Mouse (Mus musculus) gastrocnemius, adult 18-20 months (tissue): ENCODE measurements at regions not wholly inside any gene's neighbourhood (a gene's known extent, or its start where the extent isn't known, plus 50 kb on each side); places are given as distances from the start of the nearest gene placed in this dataset.

Source experiments
- DNase-seq: peaks from one replicate; pipeline ENCODE4 v3.0.0; 2021; ENCODE audit warnings: low spot score

DNA sequence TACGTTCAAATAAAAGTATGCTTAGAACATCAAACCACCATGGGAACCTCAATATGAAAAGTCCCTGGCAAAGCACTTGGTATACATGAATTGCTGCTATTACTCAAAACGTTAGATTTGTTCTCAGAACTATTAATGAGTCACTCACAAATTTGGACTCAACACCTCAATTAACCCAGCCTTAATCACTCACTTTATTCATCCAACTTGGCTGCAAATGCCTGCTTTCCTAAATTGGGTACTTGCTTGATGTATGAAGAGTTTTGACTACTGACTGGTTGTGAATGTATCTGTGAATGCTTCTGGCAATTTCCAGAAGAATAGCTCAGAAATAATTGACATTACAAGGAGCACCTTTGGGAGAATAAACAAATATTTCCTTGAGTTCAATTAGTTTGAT lies 308.6 kb downstream of the Arl4a start:
- DNase-seq, result no peak

DNA sequence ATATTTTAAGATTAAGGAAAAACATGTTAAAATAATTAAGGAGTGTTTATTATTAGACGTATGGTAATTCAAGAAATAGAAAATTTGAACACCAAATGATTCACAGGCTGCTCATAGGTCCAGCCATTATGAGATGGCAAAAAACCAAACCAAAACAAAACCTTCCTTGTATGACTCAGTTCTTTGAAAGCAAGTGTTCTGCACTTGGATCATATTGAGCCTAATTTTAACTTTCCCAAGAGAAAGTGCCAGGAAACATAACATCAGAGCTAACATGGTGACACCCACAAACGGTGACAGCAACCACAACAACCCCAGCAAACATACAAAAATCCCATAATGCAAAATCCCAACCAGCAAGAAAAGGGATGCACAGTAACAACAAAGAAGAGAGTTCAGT lies 313.7 kb downstream of the Arl4a start:
- no peak for DNase-seq

DNA sequence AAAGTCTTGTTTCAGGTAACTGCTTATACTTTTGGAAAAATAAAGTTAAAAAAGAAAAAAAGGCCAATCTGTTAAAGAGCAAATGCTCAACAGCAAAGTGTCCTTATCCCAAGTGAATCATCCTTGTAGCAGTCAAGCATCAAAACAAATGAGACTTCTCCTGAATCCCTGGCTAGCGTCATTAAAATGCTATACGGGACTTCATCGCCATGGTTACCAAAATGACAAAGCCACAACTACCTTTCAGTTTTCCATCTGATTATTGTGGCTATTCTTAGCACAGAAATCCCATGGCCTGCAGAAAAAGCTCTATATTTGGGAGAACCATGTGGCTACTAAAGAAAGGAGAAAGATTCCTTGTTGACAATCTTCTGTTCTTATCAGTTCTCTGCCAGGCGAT lies 322.7 kb downstream of the Arl4a start:
- no peak for DNase-seq

DNA sequence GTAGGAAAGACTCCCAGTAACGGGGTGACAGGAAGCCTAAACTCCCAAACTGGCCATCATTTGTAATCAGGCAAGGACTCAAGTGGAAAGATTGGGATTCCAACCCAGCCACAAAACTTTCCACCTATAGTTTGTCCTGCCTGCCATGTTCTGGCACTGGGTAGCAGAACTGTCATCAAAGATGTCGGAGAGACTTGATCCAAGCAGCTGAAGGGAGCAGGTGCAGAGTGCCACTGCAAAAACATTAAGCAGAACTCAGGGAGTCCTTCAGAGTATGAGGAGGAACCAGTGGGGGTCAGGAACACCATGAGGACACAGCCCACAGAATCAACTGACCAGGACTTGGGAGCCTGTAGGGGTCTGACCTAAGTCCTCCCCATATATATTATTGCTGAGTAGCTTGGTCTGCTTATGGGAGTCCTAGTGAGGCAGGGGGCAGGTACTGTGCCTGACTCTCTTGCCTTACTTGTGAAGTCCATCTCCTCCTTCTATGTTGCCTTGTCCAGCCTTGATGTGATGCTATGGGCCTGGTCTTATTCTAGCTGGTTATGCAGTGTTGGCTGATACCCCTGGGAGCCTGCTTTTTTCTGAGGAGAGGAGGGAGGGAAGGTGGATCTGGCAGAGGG lies 323.5 kb downstream of the Arl4a start:
- no peak for DNase-seq

DNA sequence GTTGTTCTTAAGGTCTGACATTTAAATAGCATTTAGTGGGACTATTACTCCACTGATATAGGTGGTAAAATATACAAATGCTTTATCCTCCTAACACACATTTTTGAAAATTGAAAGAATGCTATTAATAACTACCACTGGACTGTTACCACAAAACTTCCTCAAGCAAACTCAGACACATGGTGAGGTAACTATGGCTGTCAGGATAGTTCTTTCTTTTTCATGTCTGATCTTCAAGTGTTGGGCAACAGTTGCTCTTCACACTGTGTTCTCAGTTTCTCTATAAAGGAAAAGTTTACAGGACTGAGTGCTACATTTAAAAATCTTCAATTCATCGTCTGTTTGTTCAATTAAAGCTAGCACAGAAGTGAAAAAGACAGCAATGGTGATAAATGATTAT lies 326.0 kb downstream of the Arl4a start:
- DNase-seq, result no peak

DNA sequence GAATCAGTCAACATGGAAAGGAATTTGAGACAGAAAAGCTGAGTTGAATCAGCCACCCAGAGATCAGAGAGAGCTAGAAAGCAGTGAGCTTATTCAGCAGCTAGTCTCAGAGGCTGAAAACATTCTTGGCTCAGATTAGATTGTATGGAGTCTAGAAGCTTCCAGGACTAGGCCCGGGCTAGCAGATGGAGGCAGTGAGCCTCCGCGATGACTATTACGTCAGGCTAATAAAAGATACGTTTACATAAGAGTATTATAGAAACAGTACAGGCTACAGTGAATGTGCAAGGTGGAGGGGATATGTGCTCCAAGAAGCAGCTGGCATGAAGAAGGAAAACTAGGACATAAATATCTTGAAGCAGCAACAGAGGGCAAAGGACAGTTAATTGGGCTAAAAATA lies 328.0 kb downstream of the Arl4a start:
- DNase-seq, result no peak

DNA sequence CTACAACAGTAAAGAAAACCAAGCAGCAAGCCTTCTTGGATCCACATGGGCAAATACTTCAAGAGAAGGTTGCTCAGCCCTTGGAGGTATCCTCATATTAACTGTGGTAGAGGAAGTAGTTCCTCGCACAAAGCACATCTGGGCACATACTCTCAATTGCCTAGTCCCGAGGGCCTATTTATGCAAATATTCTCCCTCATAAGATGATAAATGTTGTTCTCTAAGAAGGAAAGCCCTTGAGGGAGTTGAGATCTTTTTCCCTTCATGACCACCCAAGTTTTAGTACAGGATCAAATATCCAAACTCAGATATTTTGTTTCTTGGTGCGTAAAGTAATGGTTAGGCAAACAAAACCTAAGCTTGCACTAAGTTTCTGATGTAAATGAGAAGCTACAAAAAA lies 340.6 kb downstream of the Arl4a start:
- no peak for DNase-seq

DNA sequence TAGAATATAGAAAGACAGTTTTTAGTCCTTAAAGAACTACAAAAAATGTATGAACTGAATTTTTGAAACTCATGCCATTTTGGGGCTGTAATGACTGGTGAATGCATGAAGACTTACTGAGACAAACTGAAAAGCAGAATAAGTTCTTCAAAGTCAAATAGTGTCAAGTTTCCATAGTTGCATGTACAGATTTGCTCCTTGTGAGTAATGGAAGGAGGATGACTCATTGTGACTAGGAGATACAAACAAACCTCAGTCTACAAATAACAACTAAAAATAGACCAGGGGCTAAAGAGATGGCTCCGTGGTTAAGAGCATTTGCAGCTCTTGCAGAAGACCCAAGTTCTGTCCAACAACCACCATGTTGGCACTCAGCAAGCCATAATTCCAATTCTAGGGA lies 342.5 kb downstream of the Arl4a start:
- DNase-seq, result no peak

DNA sequence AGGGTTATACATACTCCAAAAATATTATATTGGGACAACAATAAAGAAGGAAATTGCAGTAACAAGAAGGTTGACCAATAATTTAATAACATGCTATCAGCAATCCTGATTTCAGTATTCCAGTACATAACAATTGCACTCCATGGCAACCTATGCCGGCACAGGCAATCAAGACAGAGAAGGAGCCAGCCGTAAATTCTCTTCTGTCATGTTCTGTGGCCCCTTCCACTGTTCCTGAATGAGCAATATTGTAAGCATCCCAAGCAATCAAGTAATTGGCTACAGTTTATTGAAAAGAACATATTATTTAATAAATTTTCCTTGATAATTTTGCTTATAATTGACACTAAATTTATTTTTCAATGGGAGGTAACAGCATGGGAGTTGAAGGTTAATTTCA lies 345.8 kb downstream of the Arl4a start:
- DNase-seq, result no peak

DNA sequence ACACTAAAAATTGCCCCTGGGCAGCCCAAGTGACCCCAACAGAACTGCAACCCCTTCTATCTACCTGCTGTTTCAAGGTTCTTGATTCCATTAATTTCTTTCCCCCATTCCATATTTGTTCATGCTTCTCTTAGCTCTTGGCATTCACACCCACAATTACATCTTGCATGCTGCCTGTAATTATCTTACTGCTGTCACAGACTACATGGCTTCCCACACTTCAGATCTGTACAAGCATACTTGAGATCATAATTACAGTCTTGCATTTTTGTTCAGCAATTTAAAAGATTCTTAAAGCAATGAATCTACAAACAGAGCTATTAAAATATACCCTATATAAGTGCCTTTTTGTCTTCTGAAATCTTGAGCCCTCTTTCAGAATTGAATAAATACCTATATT lies 352.4 kb downstream of the Arl4a start:
- no peak for DNase-seq

DNA sequence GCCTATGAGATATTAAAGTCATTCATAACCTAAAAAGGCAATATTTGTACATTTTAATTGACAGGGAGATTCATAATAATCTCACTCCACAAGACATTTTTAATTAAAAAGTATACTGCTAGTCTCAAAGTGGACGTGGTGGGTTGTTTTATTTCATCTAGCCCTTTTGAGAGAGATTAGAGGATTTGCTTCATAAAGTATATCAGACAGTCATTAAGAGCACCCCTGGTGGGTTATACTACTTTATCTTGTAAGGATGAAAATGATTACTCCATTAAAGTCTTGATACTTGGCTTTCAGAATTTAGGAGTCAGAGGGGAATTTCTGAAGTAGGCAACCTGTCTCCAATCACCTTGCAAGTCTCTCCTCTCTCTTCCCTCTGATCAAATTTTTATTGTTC lies 355.7 kb downstream of the Arl4a start:
- no peak for DNase-seq

DNA sequence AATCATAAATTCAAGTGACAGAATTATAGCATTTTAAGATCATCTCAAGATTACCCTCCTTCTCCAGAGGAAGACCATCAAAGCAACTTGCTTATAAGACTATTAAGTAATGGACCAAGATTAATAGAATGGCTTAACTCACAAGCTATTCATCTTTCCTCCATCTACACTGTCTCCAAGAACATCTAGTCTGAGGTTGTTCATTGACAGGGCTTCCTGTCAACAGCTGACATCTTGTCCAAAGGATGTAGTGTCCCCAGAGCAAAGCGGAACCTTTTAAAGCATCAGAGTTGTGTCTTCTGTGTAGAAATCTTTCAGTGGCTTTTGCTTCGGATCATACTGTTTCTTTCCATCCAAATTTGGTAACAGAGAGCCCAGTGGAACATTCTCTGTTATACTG lies 362.2 kb downstream of the Arl4a start:
- no peak for DNase-seq

DNA sequence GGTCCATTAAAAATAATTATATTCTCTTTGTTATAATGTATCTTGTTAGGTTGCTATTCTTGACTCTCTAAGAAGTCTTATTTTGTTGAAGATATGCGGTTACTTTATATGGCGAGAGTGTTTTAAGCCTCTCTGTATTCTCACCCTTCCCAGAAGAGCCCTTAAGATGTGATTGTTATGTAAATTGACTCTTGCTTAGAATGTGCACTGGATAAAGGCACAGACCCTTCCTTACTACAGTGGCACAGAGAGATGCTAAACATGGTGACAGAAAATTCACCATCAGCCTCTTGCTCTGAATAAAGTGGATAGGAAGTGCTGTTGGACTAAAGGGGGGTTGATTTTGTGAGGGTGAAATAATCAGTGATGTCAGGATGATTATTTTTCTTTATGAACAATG lies 370.1 kb downstream of the Arl4a start:
- DNase-seq, result no peak

DNA sequence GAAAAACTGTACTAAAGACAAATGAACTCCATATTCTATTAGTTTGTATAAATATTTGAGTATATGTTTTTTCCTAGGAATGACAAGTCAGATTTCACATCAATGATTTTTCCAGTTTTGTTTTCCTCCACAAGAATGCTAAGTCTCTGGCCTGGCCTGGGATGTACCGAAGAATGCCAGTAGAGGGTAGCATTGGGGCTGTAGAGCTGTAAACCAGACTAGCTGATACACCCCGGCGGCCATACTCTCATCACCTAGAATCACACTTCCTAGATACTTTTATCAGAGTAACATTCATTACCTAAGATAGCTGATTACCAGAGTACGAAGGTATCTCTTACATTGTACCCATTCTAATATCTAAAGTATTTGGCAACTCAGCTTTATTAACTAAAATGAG lies 372.4 kb downstream of the Arl4a start:
- DNase-seq, result peak; percentile 42

DNA sequence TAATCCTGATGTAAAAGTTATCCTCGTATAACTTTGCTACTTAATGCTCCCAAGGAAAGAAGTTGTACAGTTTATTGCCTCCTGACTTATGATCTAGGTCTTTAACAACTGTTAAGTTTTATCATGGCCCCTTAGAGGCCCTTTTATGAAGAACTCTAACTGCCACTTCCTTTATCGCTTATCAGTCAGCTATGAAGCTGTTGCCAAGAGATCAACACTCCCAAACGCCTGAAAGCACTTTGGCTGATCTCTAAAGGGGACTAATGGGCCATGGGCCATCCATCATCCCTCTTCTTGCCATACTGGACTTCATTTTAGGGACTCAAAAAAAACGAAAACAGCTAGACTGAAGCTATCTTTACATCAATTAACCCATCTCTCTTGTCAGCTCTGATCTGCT lies 377.4 kb downstream of the Arl4a start:
- DNase-seq, result no peak

DNA sequence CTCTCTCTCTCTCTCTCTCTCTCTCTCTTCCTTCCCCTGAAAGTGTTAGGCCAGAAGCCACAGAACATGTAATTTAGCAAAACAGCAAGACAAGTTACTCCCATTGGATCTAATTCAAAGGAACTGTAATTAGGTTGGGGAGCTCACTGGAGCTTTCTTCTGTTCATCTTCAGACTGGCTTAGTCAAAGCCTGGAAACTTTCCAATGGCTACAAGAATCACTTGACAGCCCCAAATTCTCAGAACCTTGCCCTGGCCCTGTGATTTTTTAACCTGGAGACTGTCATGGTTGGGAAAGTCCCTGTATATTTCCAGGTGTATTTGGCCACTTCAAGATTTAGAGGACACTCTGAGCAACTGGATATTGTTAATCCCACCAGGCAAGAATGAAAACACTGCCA lies 381.2 kb downstream of the Arl4a start:
- no peak for DNase-seq

DNA sequence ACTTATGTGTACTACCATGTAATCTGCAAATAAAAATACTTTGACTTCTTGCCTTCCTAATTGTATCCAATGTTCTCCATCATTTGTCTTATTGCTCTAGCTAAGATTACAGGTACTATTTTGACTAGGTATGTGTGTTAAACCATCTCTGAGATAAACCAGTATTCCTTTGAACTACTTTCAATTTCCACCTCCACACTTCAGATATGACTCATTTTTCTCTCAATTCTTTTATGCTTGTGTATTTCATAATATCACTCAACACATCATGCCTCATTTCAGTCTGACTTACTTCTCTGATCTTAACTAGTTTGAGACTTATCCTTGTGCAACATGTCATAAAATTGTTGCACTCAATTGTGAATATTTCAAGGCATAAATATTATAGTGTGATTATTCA lies 388.9 kb downstream of the Arl4a start:
- DNase-seq, result no peak

DNA sequence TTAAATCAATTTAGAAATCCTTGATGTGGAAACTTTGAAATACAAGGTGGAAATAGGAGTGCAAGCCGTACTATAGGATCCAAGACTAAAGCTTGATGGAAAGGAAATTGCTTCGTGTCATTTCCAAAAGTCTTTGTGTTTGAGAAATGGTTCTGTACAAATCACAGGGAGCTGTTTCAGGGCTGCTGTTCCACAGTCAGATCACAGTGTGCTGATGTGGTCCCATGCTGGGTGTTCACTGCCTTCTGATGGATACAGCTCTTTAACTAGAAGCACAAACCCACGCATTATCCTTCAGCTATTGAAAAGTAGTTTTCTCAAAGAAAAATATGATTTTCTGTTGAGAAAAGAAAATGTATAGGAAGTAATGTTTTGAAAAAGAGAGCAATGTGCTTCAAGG lies 391.3 kb downstream of the Arl4a start:
- no peak for DNase-seq

DNA sequence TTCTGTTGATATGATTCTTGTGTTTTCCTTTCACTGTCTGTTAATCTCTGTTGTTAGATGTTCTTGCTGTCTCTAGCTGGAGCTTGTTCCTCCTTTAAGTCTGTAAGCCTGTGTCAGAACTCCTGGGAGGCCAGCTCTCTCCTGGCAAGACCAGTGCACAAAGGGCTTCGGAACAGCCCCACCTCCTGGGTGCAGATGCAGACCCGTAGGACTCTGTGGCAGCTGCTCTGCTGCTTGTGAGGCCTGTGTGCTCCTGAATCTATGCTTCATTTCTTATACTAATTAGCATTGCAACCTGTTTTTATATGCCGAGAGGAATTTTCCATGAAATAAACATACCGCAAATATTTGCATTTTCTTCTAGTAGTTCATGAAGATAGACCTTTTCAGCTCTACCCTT lies 392.2 kb downstream of the Arl4a start:
- no peak for DNase-seq

DNA sequence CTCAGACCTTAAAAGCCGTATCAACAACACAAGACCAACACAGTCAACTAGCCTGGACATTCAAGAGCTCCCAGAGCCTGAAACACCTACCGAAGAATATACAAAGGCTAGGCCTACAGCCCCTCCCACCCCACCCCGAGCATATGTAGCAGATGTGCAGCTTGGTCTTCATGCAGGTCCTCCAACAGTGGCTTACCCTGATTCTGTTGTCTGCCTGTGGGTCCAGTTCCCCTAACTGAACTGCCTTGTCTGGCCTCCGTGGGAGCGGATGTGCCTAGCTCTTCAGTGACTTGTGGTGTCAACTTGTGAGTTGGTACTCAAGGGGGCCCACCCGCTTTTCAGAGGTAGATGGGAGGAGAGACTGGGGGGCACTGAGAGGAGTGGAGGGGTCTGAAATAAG lies 398.6 kb downstream of the Arl4a start:
- no peak for DNase-seq

DNA sequence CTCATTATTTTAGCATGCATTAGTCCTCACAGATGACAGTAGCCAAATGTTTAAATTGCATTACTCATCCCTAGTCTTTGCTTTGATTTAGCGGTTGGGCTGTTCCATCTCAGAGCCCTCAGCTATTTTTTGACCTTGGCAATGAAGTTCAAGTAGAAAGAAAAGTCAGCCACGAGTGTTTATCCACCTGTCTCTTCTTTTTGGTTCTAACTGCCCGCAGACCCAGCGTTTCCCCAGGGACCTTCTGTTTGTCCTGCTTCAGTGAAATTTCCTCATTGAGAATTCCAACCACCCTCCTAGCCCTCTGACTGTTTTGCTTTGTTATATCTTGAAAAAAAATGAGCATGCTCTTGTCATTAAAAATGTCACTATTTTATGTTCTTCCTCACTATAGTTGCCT lies 403.5 kb downstream of the Arl4a start:
- DNase-seq, result no peak

DNA sequence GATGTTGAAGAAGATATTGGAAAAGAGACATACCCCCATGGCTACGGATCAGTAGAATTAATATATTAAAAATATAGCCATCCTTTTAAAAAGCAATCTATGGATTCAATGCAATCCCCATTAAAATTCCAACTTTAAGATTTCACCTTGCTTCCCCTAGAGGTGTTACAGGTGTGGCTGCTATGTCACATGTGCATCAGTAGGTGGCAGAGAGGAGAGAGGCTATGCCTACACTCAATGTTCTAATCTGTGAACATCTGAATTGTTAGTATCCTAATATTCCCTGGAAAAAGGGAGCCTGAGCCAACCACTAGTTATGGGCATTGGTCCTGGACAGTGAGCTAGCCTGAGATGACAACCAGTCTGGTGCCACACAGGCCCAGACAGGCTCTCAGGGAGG lies 416.6 kb downstream of the Arl4a start:
- no peak for DNase-seq

DNA sequence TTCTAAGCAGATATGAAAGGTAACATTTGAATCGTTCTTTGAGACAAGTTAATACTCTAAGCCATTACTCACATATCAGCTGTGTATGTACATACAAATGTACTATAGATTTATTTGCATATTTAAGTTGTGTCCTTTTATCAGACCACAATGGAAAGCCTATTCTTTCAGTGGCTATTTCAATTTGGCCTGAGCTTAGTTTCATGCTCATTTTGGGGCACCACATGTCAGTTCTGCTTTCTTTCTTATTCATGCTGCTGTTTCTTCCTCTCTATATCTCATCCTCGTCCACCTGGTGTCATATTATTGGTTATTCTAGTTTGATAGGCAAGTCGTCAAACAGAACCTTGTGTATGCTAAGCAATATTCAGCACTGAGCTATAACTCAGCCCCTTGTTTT lies 432.5 kb downstream of the Arl4a start:
- DNase-seq, result no peak

DNA sequence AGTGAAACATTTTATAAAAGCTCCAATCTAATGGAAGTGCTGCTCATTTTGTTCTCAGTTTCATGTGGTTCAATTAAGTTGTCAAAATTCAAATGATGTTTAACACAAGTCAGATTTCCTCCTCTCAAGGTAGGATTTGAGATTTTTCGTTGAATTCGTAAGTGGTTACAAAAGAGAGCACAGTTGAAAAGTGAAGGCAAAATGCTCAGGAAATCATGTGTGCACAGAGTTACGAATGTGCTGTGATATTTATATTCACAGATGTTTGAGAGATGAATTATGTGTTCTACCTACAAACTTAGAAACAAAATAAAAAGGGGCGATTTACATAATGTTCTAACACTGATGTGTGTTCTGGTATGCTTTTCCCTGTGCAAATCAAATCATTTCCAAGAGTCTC lies 433.1 kb downstream of the Arl4a start:
- DNase-seq, result no peak

DNA sequence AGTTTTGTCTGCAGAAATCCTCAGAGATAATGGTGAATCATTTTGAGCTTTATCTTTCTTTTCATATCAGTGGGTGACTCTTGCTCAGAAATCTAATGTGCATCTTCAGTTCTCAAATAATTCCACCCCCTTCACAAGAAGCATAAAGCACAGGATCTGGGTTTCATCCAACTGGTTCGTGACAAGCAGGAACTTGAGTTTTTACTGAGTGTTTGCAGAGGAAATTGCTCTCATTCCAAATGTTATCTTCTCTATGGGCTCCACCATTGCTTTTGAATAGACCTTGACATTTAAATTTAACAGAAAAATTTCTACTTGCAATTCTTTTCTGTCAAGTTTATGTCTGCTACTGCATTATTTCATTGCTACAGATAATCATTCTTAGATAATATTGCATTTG lies 443.1 kb downstream of the Arl4a start:
- DNase-seq, result no peak
